Mouse (Mus musculus): Measurements from ENCODE around the gene Gm49450. TPM values are rescaled to one million over a fixed set of nuclear protein-coding genes. Genes with fewer than 3 reads are reported as not detected.
"Not testable (repeated sequence)": the region's sequence is repeated elsewhere in the genome, so short reads cannot be mapped to it uniquely, and the experiment has no call there.

Gm49450 gene
- polyA plus RNA-seq, 1 experiment from 2014 or later: not detected

DNA sequence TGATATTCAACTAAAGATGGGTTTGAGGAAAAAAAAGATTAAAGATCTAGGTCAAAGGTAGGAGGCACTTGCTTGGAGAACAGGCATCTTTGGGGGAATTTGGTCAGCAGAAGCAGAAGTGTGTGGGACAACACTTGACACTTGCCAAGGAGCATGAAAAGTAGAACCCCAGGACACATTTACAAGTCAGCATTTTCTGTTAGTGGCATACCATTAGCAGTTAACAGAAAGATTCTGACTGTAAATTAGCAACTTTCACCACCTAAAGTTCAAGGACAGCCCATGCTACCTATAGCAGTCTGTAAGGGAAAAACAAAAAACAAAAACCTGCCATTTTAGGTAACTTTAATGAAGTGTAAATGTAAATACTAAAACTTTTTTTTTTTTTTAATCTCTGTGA is 5.0 kb downstream of the Gm49450 start:
- no peak for ATAC-seq (ENCODE audit: low FRiP score)
- no peak overlapping the region; the same call in 1 of the 2 replicates for H3K27ac ChIP-seq
- H3K9me3 ChIP-seq (replicated peaks): no peaks in the 10 kb centered on the region
- H3K4me1 ChIP-seq: peaks cover 3% of the 10 kb centered on the region
- no peak overlapping the region for H3K4me3 ChIP-seq
- 0 out of 2 replicates have a peak overlapping the region, but pooled peaks have one; percentile 39 for H3K9ac ChIP-seq
- H3K4me2 ChIP-seq (replicated peaks): peak overlapping the region; percentile 58
- peaks cover 10% of the 10 kb centered on the region for H3K36me3 ChIP-seq
- no peaks in the 10 kb centered on the region for H3K27me3 ChIP-seq

DNA sequence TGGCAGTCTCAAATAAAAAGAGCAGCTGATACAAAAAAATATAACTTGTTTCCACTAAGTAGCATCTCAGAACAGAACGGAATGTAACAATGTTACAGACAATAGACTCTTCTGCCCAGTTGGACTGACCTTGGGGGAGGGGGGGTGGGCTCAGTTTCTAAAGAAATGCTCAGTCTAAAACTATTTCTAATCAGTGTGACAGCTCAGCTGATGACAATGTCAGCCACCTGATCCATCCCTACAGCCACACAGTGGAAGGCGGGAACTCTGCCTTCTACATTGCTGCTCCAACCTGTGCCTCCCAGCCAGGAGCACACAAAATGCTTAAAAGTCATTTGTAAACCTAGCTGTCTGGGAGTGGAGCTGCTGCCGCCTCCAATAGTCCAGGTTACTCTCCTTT is 5.5 kb downstream of the Gm49450 start:
- no peaks in the 10 kb centered on the region for H3K9me3 ChIP-seq (replicated peaks)
- peak overlapping the region; percentile 62; the same call in 1 of the 2 replicates for H3K27ac ChIP-seq
- peaks cover 10% of the 10 kb centered on the region for H3K36me3 ChIP-seq
- no peak for ATAC-seq (ENCODE audit: low FRiP score)
- no peaks in the 10 kb centered on the region for H3K27me3 ChIP-seq
- 0 out of 2 replicates have a peak overlapping the region, but pooled peaks have one; percentile 4 for H3K4me3 ChIP-seq
- peak overlapping the region; percentile 39; the same call in 1 of the 2 replicates for H3K9ac ChIP-seq
- peak overlapping the region; percentile 58 for H3K4me2 ChIP-seq (replicated peaks)
- H3K4me1 ChIP-seq: peaks cover 3% of the 10 kb centered on the region
- 25% methylated on average over 3 of the region's 3 CpGs for WGBS

DNA sequence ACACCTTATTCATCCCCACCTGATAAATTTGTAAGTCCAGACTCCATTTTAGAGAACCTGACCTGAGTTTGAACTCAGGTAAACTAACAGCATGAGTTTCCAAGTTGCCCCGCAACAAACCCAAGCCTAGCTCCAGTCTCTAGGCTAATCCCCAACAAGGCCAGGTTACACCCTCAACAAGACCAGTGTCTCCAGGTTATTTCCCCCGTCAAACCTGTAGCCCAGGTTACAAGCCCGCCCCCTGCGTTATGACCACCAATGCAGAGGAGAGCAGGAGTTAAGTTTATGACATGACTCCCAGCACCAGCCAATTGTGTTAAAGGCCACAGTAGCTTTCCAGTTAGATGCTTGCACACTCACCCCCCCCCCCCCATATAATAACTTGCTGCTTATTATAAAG is 10.2 kb downstream of the Gm49450 start:
- Histone ChIP-seq H3K4me1 (peaks cover 3% of the 10 kb centered on the region), H3K27ac (no peak overlapping the region), H3K9ac (no peak overlapping the region), H3K27me3 (no peaks in the 10 kb centered on the region), H3K4me2 (replicated peaks) (no peak overlapping the region), H3K4me3 (no peak overlapping the region), H3K36me3 (no peaks in the 10 kb centered on the region), H3K9me3 (replicated peaks) (no peaks in the 10 kb centered on the region)
- 83% methylated on average over 4 of the region's 4 CpGs for WGBS
- no peak for ATAC-seq (ENCODE audit: low FRiP score)

DNA sequence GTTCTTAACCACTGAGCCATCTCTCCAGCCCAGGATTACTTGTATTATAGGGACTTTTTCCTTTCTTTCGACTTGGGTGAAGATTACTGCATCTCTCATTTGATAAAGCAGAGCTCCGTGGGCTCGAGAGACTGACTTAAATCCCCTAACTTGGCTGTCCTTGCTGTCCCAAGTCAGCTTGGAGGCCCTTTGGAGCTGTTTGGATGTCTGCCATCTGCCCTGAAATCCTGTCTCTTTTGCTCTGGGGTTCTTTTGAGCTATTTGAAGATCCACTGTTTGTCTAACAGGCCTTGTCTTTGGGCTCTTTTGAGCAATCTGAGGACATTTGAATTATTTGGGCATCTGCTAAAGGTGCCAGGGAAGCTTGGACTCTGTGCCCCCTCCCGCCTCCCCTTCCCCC is 11.3 kb downstream of the Gm49450 start:
- no peak for ATAC-seq (ENCODE audit: low FRiP score)
- 93% methylated on average over 4 of the region's 4 CpGs for WGBS

DNA sequence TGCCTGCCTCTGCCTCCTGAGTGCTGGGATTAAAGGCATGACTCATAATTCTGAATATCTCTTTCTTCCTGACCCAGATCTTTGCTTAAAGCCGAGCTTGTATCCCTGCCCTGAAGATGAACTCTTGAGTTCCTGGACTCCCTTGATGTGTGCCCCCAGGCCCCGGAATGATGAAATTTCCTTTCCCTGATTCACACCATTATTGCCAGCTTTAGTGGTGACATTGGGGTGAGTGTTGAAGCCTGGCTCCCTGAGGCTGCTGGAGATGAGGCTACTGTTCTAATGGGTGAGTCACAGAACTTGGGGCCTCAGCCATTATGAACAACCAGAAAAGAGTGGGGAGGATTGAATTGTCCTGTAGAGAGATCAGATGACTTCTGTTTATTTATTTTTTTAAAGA is 11.8 kb downstream of the Gm49450 start:
- no peak overlapping the region for H3K4me3 ChIP-seq
- H3K9ac ChIP-seq: no peak overlapping the region
- no peak overlapping the region for H3K27ac ChIP-seq
- no peaks in the 10 kb centered on the region for H3K9me3 ChIP-seq (replicated peaks)
- 84% methylated on average over 2 of the region's 2 CpGs for WGBS
- H3K4me1 ChIP-seq: no peaks in the 10 kb centered on the region
- no peak overlapping the region for H3K4me2 ChIP-seq (replicated peaks)
- ATAC-seq (ENCODE audit: low FRiP score): no peak
- no peaks in the 10 kb centered on the region for H3K36me3 ChIP-seq
- H3K27me3 ChIP-seq: no peaks in the 10 kb centered on the region

More for the DNA sequence above, 11.3 kb downstream of the Gm49450 start:
- H3K27ac ChIP-seq: no peak overlapping the region
- H3K27me3 ChIP-seq: no peaks in the 10 kb centered on the region
- no peak overlapping the region for H3K4me2 ChIP-seq (replicated peaks)
- H3K9ac ChIP-seq: no peak overlapping the region
- no peaks in the 10 kb centered on the region for H3K36me3 ChIP-seq
- no peaks in the 10 kb centered on the region for H3K9me3 ChIP-seq (replicated peaks)
- no peaks in the 10 kb centered on the region for H3K4me1 ChIP-seq
- no peak overlapping the region for H3K4me3 ChIP-seq

DNA sequence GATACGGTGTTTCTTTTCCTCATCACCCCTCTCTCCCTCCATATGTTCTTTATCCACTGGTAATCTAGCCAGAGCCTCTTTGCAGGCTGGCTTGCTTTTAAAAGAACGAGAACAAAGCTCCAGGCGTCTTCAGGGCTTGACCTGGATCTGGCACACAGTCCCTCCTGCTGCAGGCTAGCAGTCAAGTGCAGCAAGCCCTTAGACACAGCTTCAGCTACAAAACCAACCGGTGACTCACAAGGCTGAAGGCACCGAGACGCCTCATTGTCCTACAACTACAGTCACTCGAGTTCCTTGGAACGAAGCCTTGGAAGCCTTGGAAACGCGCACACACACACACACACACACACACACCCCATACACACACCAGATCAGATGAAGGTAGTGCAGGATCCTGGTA is 12.5 kb downstream of the Gm49450 start:
- H3K9me3 ChIP-seq (replicated peaks): no peaks in the 10 kb centered on the region
- ATAC-seq (ENCODE audit: low FRiP score): no peak
- peaks cover 2% of the 10 kb centered on the region for H3K4me1 ChIP-seq
- H3K4me3 ChIP-seq: no peak overlapping the region
- WGBS: 67% methylated on average over 10 of the region's 10 CpGs
- H3K36me3 ChIP-seq: no peaks in the 10 kb centered on the region
- no peak overlapping the region for H3K9ac ChIP-seq
- no peak overlapping the region for H3K27ac ChIP-seq
- no peak overlapping the region for H3K4me2 ChIP-seq (replicated peaks)
- H3K27me3 ChIP-seq: no peaks in the 10 kb centered on the region

DNA sequence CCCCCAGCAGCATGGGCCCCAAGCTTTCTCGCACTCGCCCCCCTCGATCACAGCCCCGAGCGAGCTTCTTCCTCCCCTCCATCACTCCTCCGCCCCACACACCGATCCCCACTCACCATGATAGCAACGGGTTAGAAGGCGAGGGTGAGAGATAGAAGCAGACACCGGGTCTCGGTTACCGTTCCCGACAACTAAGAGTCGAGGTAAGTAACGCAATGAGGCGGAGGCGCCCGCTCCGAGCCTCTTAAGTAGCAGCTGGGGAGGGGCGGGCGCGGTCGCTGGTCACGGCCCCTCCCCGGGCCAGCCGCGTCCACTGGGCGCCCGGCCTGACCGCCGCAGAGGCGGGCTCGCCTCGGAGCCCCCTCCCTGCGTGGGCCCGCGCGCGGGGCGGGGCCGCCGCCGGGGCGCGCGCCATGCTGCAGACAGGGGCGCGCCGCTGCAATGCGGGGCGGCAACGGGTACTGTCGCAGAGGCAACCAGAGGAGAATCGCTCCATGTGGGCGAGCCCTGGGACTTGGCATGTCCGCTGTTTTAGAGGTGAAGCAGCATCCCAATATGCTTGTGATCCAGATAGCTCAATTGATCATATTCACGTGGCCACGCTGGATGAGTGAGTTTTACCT is 19.0 kb downstream of the Gm49450 start, which contains the start of gene Tuba1b:
TSS of gene Tuba1b (minus strand) at position 349 of the 623 bp plus-strand sequence.
- H3K27ac ChIP-seq: peak within 1 kb of the TSS; percentile 96
- H3K36me3 ChIP-seq: peaks cover 8% of the 10 kb centered on the region; the same call in 1 of the 2 replicates
- under 1% methylated on average over 58 of the region's 58 CpGs for WGBS
- H3K4me1 ChIP-seq: peaks cover 17% of the 10 kb centered on the region
- ATAC-seq (ENCODE audit: low FRiP score): peak; percentile 96
- peak within 1 kb of the TSS; percentile 91 for H3K4me2 ChIP-seq (replicated peaks)
- H3K9me3 ChIP-seq (replicated peaks): no peaks in the 10 kb centered on the region
- peak within 1 kb of the TSS; percentile 79 for H3K9ac ChIP-seq
- no peaks in the 10 kb centered on the region for H3K27me3 ChIP-seq
- peak within 1 kb of the TSS; percentile 67 for H3K4me3 ChIP-seq

DNA sequence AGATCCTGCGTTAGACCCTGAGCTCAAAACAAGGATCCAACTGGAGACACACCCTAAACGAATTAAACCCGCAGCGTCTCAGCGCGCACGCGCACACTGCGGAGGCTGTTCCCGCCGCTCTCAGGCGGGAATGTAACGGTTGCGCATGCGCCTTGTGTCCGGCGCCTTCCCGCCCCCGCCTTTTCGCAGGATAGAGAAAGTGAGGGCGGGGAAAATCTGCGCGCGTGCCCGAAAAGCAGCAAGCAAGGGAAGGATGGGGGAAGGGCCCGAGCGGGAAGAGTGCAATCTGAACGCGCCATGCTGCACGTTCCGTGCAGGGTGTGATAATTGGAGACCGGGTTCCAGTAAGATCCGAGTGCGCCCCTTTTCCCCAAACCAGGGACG is 19.5 kb downstream of the Gm49450 start:
- peaks cover 19% of the 10 kb centered on the region for H3K4me1 ChIP-seq
- H3K27me3 ChIP-seq: no peaks in the 10 kb centered on the region
- peak overlapping the region; percentile 91 for H3K4me2 ChIP-seq (replicated peaks)
- WGBS: under 1% methylated on average over 35 of the region's 35 CpGs
- ATAC-seq (ENCODE audit: low FRiP score): peak; percentile 89
- peak overlapping the region; percentile 96 for H3K27ac ChIP-seq
- H3K36me3 ChIP-seq: peaks cover 8% of the 10 kb centered on the region; the same call in 1 of the 2 replicates
- H3K9ac ChIP-seq: peak overlapping the region; percentile 79
- H3K9me3 ChIP-seq (replicated peaks): no peaks in the 10 kb centered on the region
- H3K4me3 ChIP-seq: peak overlapping the region; percentile 67

DNA sequence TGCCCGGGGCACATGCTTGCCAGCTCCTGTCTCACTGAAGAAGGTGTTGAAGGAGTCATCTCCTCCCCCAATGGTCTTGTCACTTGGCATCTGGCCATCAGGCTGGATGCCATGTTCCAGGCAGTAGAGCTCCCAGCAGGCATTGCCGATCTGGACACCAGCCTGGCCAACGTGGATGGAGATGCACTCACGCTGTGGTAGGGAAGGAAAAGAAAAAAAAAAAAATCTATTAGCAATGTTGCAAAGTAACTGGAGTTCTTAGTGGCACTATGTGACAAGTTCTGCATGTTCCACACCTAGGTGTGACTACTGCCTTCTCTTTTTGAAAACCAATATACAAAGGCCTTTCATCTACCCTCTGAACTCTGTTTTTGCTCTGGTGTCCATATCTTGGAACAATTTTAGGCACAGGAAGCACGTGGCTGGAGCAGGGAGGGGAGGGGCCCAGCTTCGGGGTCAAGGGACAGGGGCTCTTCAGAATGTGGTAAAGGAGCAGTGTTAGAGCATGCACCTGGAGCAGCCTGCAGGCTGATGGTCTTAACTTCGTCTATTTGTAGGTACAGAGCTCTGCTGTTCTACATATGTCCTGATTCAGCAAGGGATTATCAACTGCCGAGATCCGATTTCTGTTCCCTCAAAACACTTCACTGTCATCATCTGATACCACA is 20.2 kb downstream of the Gm49450 start:
- H3K27me3 ChIP-seq; H3K9me3 ChIP-seq (replicated peaks); H3K36me3 ChIP-seq; ATAC-seq (ENCODE audit: low FRiP score): not testable (repeated sequence)
- peak overlapping the region; percentile 96 for H3K27ac ChIP-seq
- peaks cover 21% of the 10 kb centered on the region for H3K4me1 ChIP-seq
- peak overlapping the region; percentile 91 for H3K4me2 ChIP-seq (replicated peaks)
- WGBS: 25% methylated on average over 8 of the region's 9 CpGs
- H3K4me3 ChIP-seq: peak overlapping the region; percentile 67
- peak overlapping the region; percentile 79 for H3K9ac ChIP-seq

DNA sequence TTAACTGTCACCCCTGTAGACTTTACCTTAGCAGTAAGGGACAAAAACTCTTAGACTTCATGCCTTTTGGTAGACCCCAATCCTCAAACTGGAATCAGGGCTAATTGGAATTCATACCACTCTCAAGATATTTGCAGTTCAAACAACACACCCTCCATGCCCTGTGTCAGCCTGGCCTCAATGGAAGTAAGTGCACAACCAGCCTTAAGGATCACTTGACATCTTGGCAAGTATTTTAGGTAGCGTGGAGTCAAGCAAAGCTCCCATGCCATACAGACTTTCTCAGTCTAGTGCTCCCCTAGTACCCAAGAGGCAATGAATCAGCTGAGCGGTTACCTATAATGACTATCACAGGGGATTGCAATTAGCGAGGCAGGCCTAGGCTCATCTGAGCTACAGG is 22.4 kb downstream of the Gm49450 start:
- H3K4me3 ChIP-seq: no peak overlapping the region
- H3K9ac ChIP-seq: peak overlapping the region; percentile 18; the same call in 1 of the 2 replicates
- H3K4me1 ChIP-seq: peaks cover 21% of the 10 kb centered on the region
- no peak overlapping the region for H3K27ac ChIP-seq
- 85% methylated on average over 3 of the region's 3 CpGs for WGBS
- no peak for ATAC-seq (ENCODE audit: low FRiP score)
- peak overlapping the region; percentile 13; the same call in 1 of the 2 replicates for H3K4me2 ChIP-seq (replicated peaks)
- H3K36me3 ChIP-seq: peaks cover 8% of the 10 kb centered on the region; the same call in 1 of the 2 replicates
- no peaks in the 10 kb centered on the region for H3K27me3 ChIP-seq
- no peaks in the 10 kb centered on the region for H3K9me3 ChIP-seq (replicated peaks)

DNA sequence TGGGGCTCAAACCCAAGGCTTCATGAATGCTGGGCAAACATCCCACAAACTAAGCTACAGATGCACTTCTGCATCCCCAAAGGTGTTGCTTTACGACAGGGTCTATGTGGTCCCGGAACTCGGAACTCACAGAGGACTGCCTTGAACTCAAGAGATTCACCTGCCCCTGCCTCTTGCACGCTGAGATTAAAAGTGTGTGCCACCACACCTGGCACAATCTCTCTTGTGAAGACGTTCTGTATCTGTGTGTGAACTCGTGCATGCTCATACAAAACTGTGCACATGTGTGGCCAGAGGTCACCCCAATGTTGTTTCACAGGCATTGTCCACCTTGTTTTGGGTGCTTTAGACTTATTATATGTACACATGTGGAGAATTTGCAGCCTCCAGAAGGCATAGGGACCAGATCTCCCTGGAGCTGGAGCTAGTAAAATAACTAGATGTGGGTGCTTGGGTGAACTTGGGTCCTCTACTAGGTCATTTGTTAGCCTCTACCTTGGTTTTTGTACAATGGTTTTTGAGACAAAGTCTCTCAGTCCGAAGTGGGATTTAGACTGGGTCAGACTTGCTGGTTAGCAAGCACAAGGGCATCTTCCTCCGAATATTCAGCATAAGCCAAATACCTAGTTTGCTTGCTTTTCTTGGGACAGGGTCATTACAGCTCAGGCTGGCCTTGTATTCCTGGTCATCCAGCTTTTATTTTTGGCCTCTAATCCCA is 23.2 kb downstream of the Gm49450 start:
- 58% methylated on average over 8 of the region's 8 CpGs for WGBS
- Histone ChIP-seq H3K36me3 (peaks cover 8% of the 10 kb centered on the region; the same call in 1 of the 2 replicates), H3K9ac (no peak overlapping the region), H3K27ac (no peak overlapping the region), H3K4me3 (no peak overlapping the region), H3K4me1 (peaks cover 13% of the 10 kb centered on the region), H3K9me3 (replicated peaks) (no peaks in the 10 kb centered on the region), H3K4me2 (replicated peaks) (no peak overlapping the region), H3K27me3 (no peaks in the 10 kb centered on the region)
- ATAC-seq (ENCODE audit: low FRiP score): no peak

DNA sequence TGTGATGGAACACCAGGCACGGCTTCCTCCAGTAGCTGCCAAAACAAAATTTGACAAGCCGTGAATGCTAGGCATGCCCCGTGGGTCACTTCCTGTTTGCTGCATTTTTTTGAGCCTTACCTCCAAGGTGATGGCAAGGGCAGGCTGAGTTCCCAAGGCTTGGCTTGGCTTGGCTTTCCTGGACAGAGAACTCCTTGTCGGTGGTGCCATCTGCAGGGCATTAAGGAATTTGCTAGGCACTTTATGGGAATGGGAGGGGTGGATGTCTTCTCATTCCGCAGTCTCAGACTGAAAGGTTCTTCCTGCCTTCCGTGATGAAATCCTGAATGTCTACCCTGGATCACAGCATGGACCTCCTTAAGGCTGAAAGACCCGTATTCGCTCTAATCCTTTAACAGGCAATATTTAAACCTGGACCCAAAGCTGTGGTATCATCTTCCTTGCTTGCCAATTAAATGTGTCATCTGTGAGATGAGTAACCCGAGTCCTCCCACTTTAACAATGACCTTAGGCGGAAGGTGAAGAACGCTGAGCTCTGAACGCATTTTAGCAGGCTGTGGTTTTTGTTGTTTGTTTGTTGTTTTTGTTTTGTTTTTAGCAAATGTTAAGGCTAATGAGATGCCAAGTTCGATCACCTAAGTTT is 24.6 kb downstream of the Gm49450 start:
- Histone ChIP-seq H3K36me3 (peaks cover 8% of the 10 kb centered on the region; the same call in 1 of the 2 replicates), H3K9me3 (replicated peaks) (no peaks in the 10 kb centered on the region), H3K9ac (peak overlapping the region; percentile 18; the same call in 1 of the 2 replicates), H3K4me2 (replicated peaks) (no peak overlapping the region), H3K4me3 (no peak overlapping the region), H3K4me1 (peaks cover 11% of the 10 kb centered on the region), H3K27ac (0 out of 2 replicates have a peak overlapping the region, but pooled peaks have one; percentile 17), H3K27me3 (no peaks in the 10 kb centered on the region)
- WGBS: 16% methylated on average over 13 of the region's 13 CpGs
- ATAC-seq (ENCODE audit: low FRiP score): 0 out of 2 replicates have a peak, but pooled peaks have one; percentile 58
